Comparison of ENCODE assay signal across 9 mouse cellular contexts in the genomic region with DNA sequence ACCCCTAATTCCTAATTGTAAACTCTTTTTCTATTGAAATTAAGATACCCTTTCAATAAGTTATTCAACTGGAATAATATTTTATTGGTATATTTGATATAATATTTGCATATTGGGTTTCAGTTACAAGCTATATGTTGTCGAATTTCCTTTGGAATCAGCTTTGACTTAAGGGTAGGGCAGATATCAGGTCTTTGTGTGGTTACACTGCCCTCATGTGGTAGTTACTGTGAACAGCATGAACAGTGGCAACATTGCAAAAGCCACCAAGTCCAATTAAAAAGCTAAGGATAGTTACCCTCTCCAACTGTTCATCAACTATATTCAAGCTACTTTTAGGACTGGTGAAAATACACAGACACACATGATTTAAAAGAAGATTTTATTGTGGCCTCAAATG. TPM values are rescaled to one million over a fixed set of nuclear protein-coding genes. Genes with fewer than 3 reads are reported as not detected.
DNase-seq lines count a peak whose midpoint lies in the region; ATAC-seq lines count a peak whose summit lies in the region.
"Had no signal": no experiment of that assay in that cellular context is flagged by ENCODE, and none has a peak within 500 bp of the region (broad histone marks: within the 10 kb centered on the region; RNA-seq: fewer than 3 reads in every experiment).

No protein-coding gene starts in this region.

- peak; percentile 24 for DNase-seq in heart, postnatal 4 days
- DNase-seq in thymus, postnatal 0 days (ENCODE audit: low spot score), result peak; percentile 26
- DNase-seq in thymus, postnatal 25 days, result no peak
- DNase-seq in gastrocnemius, postnatal 25 days, result no peak
- no peak for DNase-seq in gastrocnemius, postnatal 10 days

- no peaks in the 10 kb centered on the region for H3K36me3 ChIP-seq in heart, embryonic 12.5 days

- no peak for ATAC-seq in heart, embryonic 12.5 days (ENCODE audit: insufficient number of reproducible peaks, low FRiP score)
- ATAC-seq in granulocyte monocyte progenitor cell, adult 5-6 weeks (replicated peaks; ENCODE audit: poor library complexity, severe bottlenecking), result peak; percentile 77
- peak; percentile 58; the same call in 1 of the 2 replicates for ATAC-seq in neutrophil, adult 5-6 weeks (ENCODE audit: extremely low read depth, insufficient number of reproducible peaks, low FRiP score, poor library complexity, severe bottlenecking)

- no peak overlapping the region for H3K4me3 ChIP-seq in heart, embryonic 12.5 days
- H3K4me3 ChIP-seq: myocyte had no signal

- no peaks in the 10 kb centered on the region for H3K4me1 ChIP-seq in heart, embryonic 12.5 days (replicated peaks)

- H3K9me3 ChIP-seq in heart, embryonic 12.5 days (replicated peaks), result no peaks in the 10 kb centered on the region; the same call in 1 of the 2 replicates

- 61% methylated on average over 1 of the region's 1 CpGs for WGBS in heart, embryonic 12.5 days

- H3K9ac ChIP-seq in heart, embryonic 12.5 days, result no peak overlapping the region

- no peaks in the 10 kb centered on the region for H3K27me3 ChIP-seq in heart, embryonic 12.5 days (replicated peaks)

- H3K27ac ChIP-seq in heart, embryonic 12.5 days (ENCODE audit: poor library complexity, severe bottlenecking), result no peak overlapping the region

- H3K4me2 ChIP-seq in heart, embryonic 12.5 days, result no peak overlapping the region

RNA-seq across cellular contexts. Expression of gene Pdc, which starts 11.6 kb away (rescaled TPM):
- not detected for total RNA-seq in heart, postnatal 4 days (2021)
- not detected in 2 replicates for polyA plus RNA-seq in heart, embryonic 12.5 days (2016; fragmentation: Nextera tagmentation; extraction: Ambion mirVana)
- not detected in 2 replicates for polyA plus RNA-seq in thymus, postnatal 0 days (2015; fragmentation: Nextera tagmentation; extraction: Ambion mirVana)
- not detected in 2 replicates for total RNA-seq in granulocyte monocyte progenitor cell, adult 5-6 weeks (2014; fragmentation: Nextera tagmentation)
- total RNA-seq in granulocyte monocyte progenitor cell, adult 5-6 weeks (2017), result not detected in 2 replicates
- total RNA-seq in neutrophil, adult 5-6 weeks (2017), result 0.25 TPM in 1 of 2 replicates, not detected in the other
- under 1 TPM in 1 of 2 experiments, not detected in 1; 0.43 TPM for total RNA-seq in gastrocnemius, postnatal 25 days (2021)
- total RNA-seq in gastrocnemius, postnatal 10 days (2021), result not detected
- polyA plus RNA-seq: myocyte had no signal

Comparison
In these comparisons a context has a peak if more than half of its experiments do, and no peak if none do; other contexts are left out.
1. DNase-seq: peak in heart, postnatal 4 days (single experiment) and thymus, postnatal 0 days (single experiment); none in thymus, postnatal 25 days (single experiment), gastrocnemius, postnatal 25 days (single experiment) and gastrocnemius, postnatal 10 days (single experiment).